Mouse (Mus musculus): ENCODE data around the gene Cd52. TPM values are rescaled to one million over a fixed set of nuclear protein-coding genes. Genes with fewer than 3 reads are reported as not detected.

Cd52 gene
- total and polyA plus RNA-seq, 2 experiments from 2014 or later, result 0.66 to 2.7 TPM

- no peak for DNase-seq (ENCODE audit: low spot score)
- 0 out of 2 replicates have a peak, but pooled peaks cover 1% of the 10 kb centered on the region for H3K36me3 ChIP-seq (ENCODE audit: insufficient read depth, low read length)
- no peaks in the 10 kb centered on the region for H3K4me1 ChIP-seq (ENCODE audit: insufficient read depth, low read length)
- H3K27ac ChIP-seq (ENCODE audit: low read depth, low read length), result no peak overlapping the region
- H3K9me3 ChIP-seq (ENCODE audit: low read length), result no peaks in the 10 kb centered on the region
- no peak overlapping the region for H3K4me3 ChIP-seq (ENCODE audit: low read depth, low read length)
- H3K9ac ChIP-seq (replicated peaks; ENCODE audit: low read length, poor library complexity, severe bottlenecking), result no peak overlapping the region
- no peak for TF ChIP-seq CTCF (IDR thresholded peaks at IDR 0.05)
- 46% methylated on average over 4 of the region's 4 CpGs for WGBS
- H3K27me3 ChIP-seq (ENCODE audit: insufficient read depth, low read length), result no peaks in the 10 kb centered on the region
- no peak overlapping the region for H3K4me2 ChIP-seq (ENCODE audit: low read depth, low read length, poor library complexity, severe bottlenecking)
- no peak for ATAC-seq (ENCODE audit: low FRiP score)
These were observed 26.7 kb upstream of the Cd52 start for GRCm38 (mm10) chr4:134121571-134121970.

DNA sequence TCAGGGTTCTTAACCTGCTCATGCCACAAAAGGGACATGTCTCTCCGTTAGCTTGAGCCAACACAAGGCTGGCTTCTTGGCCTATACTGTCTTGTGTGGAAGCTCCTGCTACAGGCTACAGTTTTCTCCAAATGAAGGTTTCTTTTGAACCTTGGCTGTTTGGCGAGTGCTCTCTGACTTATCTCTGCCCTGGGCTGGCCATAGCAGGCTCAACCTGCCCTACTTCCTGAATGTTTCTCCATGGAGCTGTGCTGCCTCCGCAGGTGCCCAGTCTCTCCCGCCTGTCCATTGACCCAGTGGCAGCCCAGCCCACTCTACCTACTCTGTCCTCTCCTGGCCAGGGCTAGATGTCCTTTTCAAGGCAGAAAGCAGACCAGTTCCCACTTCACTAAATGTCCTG lies 26.0 kb upstream of the Cd52 start:
- Histone ChIP-seq H3K4me3 (ENCODE audit: low read depth, low read length) (no peak overlapping the region), H3K27ac (ENCODE audit: low read depth, low read length) (no peak overlapping the region), H3K4me2 (ENCODE audit: low read depth, low read length, poor library complexity, severe bottlenecking) (no peak overlapping the region), H3K27me3 (ENCODE audit: insufficient read depth, low read length) (no peaks in the 10 kb centered on the region), H3K4me1 (ENCODE audit: insufficient read depth, low read length) (no peaks in the 10 kb centered on the region), H3K36me3 (ENCODE audit: insufficient read depth, low read length) (no peaks in the 10 kb centered on the region), H3K9ac (replicated peaks; ENCODE audit: low read length, poor library complexity, severe bottlenecking) (no peak overlapping the region), H3K9me3 (ENCODE audit: low read length) (no peaks in the 10 kb centered on the region)
- DNase-seq (ENCODE audit: low spot score), result no peak
- no peak for ATAC-seq (ENCODE audit: low FRiP score)
- TF ChIP-seq CTCF (IDR thresholded peaks at IDR 0.05), result no peak
- 81% methylated on average over 4 of the region's 4 CpGs for WGBS

DNA sequence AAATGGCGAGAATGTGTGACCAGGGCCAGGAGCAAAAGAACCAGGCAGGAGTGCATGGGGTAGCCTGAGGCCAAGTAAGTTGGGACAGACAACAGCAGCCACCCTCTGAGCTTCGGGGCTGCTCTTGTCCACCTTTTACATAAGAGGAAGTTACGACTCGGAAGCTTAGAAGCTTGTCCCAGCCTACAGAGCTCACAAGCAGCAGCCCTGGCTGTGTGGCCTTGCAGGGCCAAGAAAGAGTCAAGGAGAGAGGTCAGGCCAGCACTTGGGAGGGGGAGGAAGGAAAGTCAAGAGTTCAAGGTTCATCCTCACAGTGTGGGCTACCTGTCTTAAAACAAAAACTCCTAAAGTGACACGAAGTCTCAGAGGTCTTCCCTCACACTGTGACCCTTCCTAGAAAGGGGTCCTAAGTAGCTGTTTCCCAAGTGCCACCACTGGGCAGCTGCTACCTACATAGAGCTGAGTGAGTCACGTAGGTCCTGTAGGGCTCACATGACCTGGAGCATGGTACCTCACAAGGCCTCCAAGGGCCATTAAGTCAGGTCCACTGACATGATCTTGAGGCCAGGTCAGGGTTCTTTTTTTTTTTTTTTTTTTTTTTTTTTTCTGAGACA lies 25.4 kb upstream of the Cd52 start:
- ATAC-seq (ENCODE audit: low FRiP score) (no peak), DNase-seq (ENCODE audit: low spot score) (no peak)
- WGBS, result 81% methylated on average over 6 of the region's 6 CpGs
- H3K36me3 ChIP-seq (ENCODE audit: insufficient read depth, low read length), result no peaks in the 10 kb centered on the region
- H3K9me3 ChIP-seq (ENCODE audit: low read length), result no peaks in the 10 kb centered on the region
- no peak overlapping the region for H3K4me3 ChIP-seq (ENCODE audit: low read depth, low read length)
- H3K4me1 ChIP-seq (ENCODE audit: insufficient read depth, low read length), result no peaks in the 10 kb centered on the region
- no peaks in the 10 kb centered on the region for H3K27me3 ChIP-seq (ENCODE audit: insufficient read depth, low read length)
- no peak for TF ChIP-seq CTCF (IDR thresholded peaks at IDR 0.05)
- no peak overlapping the region for H3K4me2 ChIP-seq (ENCODE audit: low read depth, low read length, poor library complexity, severe bottlenecking)
- no peak overlapping the region for H3K27ac ChIP-seq (ENCODE audit: low read depth, low read length)
- no peak overlapping the region for H3K9ac ChIP-seq (replicated peaks; ENCODE audit: low read length, poor library complexity, severe bottlenecking)

GRCm38 (mm10) chr4:134119644-134120043 lies 24.8 kb upstream of the Cd52 start:
- TF ChIP-seq CTCF (IDR thresholded peaks at IDR 0.05), result peak; percentile 48
- H3K27me3 ChIP-seq (ENCODE audit: insufficient read depth, low read length), result no peaks in the 10 kb centered on the region
- no peak overlapping the region for H3K9ac ChIP-seq (replicated peaks; ENCODE audit: low read length, poor library complexity, severe bottlenecking)
- H3K36me3 ChIP-seq (ENCODE audit: insufficient read depth, low read length), result no peaks in the 10 kb centered on the region
- DNase-seq (ENCODE audit: low spot score), result no peak
- H3K4me1 ChIP-seq (ENCODE audit: insufficient read depth, low read length), result no peaks in the 10 kb centered on the region
- no peak overlapping the region for H3K27ac ChIP-seq (ENCODE audit: low read depth, low read length)
- no peak for ATAC-seq (ENCODE audit: low FRiP score)
- no peak overlapping the region for H3K4me3 ChIP-seq (ENCODE audit: low read depth, low read length)
- H3K4me2 ChIP-seq (ENCODE audit: low read depth, low read length, poor library complexity, severe bottlenecking), result no peak overlapping the region
- 64% methylated on average over 9 of the region's 9 CpGs for WGBS
- no peaks in the 10 kb centered on the region for H3K9me3 ChIP-seq (ENCODE audit: low read length)

- ATAC-seq (ENCODE audit: low FRiP score) (no peak), DNase-seq (ENCODE audit: low spot score) (no peak)
- Histone ChIP-seq H3K27me3 (ENCODE audit: insufficient read depth, low read length) (no peaks in the 10 kb centered on the region), H3K9me3 (ENCODE audit: low read length) (no peaks in the 10 kb centered on the region), H3K4me2 (ENCODE audit: low read depth, low read length, poor library complexity, severe bottlenecking) (no peak overlapping the region), H3K27ac (ENCODE audit: low read depth, low read length) (no peak overlapping the region), H3K4me3 (ENCODE audit: low read depth, low read length) (no peak overlapping the region), H3K9ac (replicated peaks; ENCODE audit: low read length, poor library complexity, severe bottlenecking) (no peak overlapping the region; the same call in 1 of the 2 replicates), H3K4me1 (ENCODE audit: insufficient read depth, low read length) (no peaks in the 10 kb centered on the region), H3K36me3 (ENCODE audit: insufficient read depth, low read length) (no peaks in the 10 kb centered on the region)
- no peak for TF ChIP-seq CTCF (IDR thresholded peaks at IDR 0.05)
- 68% methylated on average over 5 of the region's 5 CpGs for WGBS
These were observed 24.2 kb upstream of the Cd52 start for GRCm38 (mm10) chr4:134119042-134119441.

GRCm38 (mm10) chr4:134118126-134118800 lies 23.4 kb upstream of the Cd52 start:
- Histone ChIP-seq H3K4me3 (ENCODE audit: low read depth, low read length) (no peak overlapping the region), H3K27me3 (ENCODE audit: insufficient read depth, low read length) (no peaks in the 10 kb centered on the region), H3K4me2 (ENCODE audit: low read depth, low read length, poor library complexity, severe bottlenecking) (no peak overlapping the region), H3K9ac (replicated peaks; ENCODE audit: low read length, poor library complexity, severe bottlenecking) (no peak overlapping the region), H3K4me1 (ENCODE audit: insufficient read depth, low read length) (no peaks in the 10 kb centered on the region), H3K27ac (ENCODE audit: low read depth, low read length) (no peak overlapping the region), H3K36me3 (ENCODE audit: insufficient read depth, low read length) (no peaks in the 10 kb centered on the region), H3K9me3 (ENCODE audit: low read length) (no peaks in the 10 kb centered on the region)
- DNase-seq (ENCODE audit: low spot score), result no peak
- ATAC-seq (ENCODE audit: low FRiP score), result no peak
- 79% methylated on average over 14 of the region's 14 CpGs for WGBS
- TF ChIP-seq CTCF (IDR thresholded peaks at IDR 0.05), result no peak
